Mouse (Mus musculus) lung, adult 18-20 months (tissue): ENCODE measurements at regions not wholly inside any gene's neighbourhood (a gene's known extent, or its start where the extent isn't known, plus 50 kb on each side); places are given as distances from the start of the nearest gene placed in this dataset.

Source experiments
- DNase-seq, 2 experiments: peaks; one replicate each; pipeline ENCODE4 v3.0.0; 2022; ENCODE audit warnings: mixed read lengths in 2 of 2

DNA sequence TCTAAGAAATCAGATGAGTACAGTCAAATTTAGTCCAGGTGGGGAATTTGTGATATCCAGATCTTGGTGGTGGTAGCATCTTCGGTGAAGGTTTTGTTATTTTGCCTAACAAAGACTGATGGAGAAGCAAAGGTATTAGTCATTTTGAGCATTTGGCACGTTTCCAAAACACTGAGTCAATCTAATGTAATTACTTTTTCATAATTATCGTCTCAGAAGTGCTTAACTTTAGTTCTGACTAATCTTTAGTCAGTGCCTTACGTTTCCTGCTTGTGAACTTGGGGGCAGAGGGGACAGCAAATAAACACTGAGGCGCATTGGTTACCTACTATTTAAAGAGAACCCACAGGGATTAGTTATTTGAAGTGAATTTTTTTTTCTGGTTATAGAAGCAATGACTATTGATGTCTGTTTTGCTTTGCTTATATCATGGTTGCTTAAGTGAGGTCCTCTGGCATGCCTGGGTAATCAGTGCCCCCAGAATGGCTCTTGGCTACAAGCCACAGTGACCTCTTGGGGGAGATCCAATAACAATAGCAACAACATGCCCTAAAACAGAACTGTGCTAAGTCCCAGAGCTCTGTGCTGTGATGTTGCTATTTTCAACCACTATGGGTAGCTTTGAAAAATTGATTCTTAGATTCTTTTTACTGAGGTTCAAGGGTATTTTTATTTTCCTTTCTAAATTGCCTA is 275.1 kb downstream of the Gpat3 start:
- DNase-seq, result no peak

DNA sequence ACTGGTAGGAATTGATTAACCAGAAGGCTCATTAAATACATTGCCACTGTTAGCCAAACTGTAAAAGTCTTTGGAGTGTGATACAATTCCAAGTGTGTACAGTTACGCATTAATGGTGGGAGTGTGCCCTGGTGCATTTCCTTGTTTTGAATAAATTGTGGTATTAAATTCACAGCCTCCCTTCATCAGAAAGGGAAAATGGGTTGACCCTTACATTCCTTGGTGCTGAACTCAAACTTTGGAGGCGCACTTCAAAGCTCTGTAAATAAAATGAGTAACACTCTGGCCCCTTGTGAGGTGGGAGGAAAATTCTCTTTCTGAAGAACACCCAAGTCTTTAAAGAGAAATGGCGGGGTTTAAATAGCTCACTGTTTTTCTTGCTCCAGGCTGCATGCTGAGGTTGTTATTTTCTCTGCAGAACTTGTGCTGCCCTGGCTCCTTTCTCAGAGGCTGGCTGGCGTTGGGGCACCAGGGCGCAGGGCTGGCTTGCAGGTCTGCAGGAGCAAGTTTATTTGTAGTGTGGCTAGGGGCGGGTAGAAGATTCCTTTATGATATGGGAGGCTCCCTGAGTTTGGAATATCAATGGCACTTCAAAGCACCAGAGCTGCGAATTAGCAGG is 266.7 kb downstream of the Gpat3 start:
- DNase-seq, result no peak

DNA sequence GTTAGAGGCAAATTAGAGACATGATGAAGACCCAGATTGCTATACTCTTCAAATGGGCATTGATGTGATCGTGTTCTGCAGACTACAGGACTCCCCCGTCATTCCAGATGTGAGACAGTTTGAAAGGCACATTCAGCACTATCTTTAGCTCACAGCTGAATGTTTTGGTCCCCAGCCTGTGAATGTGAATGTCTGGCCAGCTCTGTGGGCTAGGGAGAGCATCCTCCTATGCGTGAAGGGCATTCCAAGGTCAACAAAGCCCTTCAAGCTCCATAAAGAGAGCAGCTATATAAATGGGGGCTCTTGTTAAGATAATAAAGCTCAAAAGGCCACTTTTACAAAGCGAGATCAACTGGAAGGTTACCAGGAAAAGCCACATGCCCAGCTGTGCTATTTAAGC is 266.1 kb downstream of the Gpat3 start:
- no peak for DNase-seq

GRCm38 (mm10) chr5:101100975-101101699 is 255.6 kb downstream of the Gpat3 start:
- DNase-seq, result no peak

DNA sequence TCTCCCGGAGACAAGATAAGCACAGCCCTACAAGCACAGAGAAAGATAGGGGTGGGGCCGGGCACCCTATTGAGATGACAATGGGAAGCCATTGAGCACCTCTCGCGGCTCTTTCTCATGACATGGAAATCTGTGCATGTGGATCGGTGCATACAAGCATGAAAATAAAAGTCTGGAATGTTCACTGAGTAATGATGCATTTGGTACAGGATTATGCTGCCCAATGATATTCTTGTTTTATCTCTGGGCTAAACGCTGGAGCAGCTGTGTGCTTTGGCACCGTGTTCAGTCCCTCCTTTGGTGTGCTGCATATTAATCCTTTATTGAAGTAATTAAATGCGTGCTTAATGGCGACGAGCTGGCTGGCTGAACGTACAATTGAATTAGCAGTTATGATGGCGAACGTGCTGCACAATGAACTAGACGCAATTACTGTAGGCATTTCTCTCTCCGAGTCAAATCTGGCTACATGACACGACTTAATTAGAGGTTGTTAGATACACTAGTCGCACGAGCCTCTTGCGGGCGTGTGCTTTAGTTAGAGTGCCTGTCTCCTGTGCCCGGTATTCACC is 245.6 kb downstream of the Gpat3 start:
- DNase-seq, result no peak

DNA sequence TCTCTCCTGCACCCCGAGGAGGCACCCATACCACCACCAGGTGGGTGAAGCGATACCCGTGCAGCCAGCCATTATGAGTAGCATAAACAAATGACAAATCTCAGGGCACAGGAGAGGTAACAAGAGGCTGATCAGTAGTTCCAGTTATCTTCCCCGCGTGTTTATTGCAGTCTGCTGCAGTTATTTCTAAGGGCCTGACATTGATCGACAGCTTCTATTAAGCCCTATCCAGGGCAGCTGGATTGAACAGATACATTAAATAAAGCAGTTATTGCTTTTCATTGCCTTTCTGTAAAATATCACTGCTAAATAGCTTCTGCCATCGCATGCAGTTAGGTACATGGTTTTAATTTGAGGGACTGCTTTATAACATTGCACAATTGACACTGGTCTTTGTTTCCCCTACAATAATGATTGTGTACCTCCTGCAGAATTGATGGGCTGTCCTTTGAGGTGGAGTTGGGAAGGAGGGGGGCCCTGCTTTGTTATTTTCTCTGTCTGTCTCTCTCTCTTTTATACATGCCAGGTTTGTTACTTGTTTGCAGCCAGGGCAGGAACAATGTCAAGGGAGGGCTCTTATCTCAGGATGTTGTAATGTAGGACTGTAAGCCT is 245.0 kb downstream of the Gpat3 start:
- DNase-seq, result no peak

DNA sequence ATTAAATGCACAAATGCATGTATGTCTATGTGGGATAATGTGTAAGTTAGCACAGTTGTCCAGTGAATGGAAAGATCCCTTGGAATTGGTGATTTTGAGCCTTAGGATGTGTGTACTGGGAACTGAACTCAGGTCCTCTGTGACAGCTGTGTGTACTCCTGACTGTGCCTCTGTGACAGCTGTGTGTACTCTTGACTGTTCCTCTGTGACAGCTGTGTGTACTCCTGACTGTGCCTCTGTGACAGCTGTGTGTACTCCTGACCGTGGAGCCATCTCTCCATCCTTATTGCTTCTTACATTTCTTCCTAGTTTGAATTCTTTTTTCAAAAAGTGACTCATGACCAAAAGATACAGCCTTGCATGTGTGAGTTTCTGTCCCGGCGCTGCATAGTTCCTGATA is 239.7 kb downstream of the Gpat3 start:
- DNase-seq, result no peak

DNA sequence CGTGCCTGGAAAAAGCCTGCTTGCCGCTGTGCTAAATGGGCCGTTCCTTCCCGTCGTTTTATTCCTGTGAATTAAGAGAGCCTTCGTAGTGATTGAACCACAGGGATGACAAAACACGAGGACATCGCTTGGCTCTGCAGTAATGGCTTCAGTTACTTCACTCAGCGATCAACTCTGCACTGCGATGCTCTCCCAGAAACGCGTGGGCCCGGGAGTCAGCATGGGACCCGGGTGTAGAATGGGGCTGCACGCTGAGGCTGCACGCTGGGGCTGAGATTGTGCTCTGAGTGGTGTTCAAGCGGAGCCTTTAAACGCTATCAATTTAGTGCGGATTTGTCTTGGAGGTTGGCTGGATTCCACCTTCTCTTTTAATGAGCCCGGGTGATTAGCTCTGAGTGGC is 237.1 kb downstream of the Gpat3 start:
- no peak for DNase-seq

GRCm38 (mm10) chr5:101064308-101064707 is 218.8 kb downstream of the Gpat3 start:
- no peak for DNase-seq

GRCm38 (mm10) chr5:101063254-101063653 is 217.7 kb downstream of the Gpat3 start:
- DNase-seq, result no peak

DNA sequence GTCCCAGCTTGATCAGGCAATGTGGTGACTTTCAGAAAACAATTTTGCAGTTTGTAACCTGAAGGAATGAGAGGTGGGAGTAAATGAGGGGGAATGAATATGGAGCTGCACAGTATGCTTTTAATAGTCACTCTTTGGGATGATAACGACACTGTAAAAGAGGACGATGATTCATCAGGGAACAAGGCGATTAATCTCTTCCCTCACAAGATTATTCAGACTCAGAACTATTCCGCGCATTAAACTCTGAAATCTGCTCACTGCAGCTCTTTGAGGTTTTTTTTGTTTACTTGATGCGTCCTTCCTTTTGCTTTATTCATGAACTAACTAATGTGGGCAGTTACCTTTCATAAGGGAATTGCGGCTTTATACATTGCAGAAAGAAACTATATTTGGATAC is 206.1 kb downstream of the Gpat3 start:
- DNase-seq, result no peak

- DNase-seq, result no peak
These were observed 195.0 kb downstream of the Gpat3 start for GRCm38 (mm10) chr5:101040488-101040887.

DNA sequence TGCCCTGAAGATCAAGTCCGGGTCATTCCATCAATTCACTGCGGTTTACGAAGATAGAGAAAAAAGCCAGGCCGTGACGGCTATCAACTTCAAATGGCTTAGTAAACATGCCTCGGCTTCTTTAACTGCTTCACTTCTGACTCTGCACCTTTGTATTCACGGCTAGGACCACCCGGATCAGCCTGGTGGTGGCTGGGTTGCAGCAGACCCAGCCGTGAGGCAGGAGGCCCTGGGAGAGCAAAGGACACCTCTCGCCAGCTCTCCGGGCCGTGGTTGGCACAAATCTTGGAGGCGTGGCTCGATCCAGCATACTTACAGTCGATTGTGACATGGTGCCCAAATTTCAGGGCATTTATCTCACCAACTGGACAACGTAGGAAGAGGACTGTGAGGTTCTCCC is 187.5 kb downstream of the Gpat3 start:
- DNase-seq, result no peak

GRCm38 (mm10) chr5:101032147-101032900 is 186.8 kb downstream of the Gpat3 start:
- DNase-seq, result no peak

DNA sequence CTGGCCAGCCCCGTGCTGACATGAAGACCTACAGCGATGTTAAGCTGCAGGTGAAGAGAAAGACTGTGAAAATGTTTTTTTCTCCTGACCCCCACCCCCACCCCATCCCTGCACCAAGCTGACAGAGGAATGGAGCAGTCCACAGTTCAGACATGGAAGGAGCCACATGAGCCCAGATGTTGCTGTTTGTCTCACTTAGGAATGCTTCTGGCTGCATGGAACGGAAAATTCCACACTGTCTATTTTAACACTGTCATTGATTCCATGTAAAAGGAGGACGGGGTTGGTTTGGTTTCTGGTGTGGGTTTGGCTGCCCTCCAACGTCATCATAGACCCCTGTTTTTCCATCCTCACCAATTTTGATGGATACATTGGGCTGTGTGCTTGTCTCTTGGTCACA is 179.3 kb downstream of the Gpat3 start:
- DNase-seq, result no peak

GRCm38 (mm10) chr5:101023784-101024183 is 178.3 kb downstream of the Gpat3 start:
- no peak for DNase-seq

DNA sequence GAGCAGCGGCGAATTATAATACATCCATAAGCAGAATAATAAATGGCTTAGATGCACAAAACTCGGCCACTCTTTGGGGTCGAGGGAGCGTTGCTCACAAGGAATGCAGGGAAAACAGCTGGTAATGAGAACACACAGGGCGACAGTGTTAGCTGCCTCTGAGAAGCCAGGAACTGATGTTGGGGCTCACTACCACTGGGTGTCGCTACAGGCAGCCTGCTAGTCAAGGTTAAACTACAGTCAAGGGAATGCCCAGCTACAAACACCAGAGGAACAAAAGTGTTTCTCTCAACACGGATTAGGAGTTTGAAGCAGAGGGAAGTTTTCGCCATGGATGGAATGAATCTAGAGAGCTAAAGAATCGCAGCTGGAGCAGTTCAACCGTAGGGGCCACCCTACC is 175.3 kb downstream of the Gpat3 start:
- DNase-seq, result peak; percentile 2 to 3

DNA sequence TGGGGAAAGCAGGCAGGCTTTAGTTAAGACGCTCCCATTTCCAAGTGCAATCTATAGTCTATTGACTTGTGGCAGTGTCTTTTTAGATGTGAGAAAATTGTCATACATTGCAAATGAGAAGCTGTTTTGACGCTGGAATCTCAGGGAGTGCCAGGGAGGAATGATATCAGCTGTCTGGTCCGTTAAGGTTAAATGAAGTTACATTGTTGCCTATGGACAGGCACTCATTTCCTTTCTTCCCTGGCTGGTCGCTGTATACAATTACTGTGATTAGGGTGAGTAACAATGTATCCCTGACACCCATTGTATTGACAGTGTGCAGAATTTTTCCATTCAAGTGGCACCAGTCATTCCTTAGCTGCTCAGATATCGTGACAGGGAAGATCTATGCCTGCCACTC is 168.3 kb downstream of the Gpat3 start:
- no peak for DNase-seq

DNA sequence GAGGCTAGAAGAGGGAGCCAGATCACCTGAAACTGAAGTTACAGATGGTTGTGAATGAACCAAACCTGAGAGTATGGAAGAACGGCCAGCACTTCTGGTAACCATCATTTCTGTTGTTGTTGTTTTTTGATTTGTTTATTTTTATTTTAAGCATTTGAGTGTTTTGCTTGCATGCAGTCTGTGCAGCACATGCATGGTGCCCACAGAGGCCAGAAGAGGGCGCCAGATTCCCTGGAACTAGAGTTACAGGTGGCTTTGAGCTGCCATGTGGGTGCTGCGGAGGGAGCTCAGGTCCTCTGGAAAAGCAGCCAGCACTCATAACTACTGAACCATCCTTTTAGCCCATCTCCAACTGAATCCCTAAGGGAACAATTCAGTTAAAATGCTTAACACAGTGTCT is 159.7 kb downstream of the Gpat3 start:
- DNase-seq, result no peak

- DNase-seq, result no peak
These were observed 154.9 kb downstream of the Gpat3 start for GRCm38 (mm10) chr5:101000436-101000835.

DNA sequence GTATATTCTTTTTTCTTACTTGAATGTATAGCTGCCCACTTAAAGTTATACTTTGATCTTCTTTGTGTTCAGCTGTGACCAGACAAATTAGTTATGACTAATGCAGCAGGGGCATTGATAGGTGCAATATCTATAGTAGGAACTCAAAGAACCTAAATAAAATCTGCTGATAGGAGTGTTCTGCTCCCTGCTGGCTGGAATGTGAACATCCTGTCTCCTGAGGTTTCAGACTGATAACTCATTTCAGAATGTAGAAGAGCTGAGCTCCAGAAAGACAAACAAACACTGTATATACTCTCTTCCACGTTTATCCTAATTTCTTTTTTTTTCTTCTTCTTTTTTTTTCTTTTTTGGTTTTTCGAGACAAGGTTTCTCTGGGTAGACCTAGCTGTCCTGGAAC is 146.9 kb downstream of the Gpat3 start:
- no peak for DNase-seq

DNA sequence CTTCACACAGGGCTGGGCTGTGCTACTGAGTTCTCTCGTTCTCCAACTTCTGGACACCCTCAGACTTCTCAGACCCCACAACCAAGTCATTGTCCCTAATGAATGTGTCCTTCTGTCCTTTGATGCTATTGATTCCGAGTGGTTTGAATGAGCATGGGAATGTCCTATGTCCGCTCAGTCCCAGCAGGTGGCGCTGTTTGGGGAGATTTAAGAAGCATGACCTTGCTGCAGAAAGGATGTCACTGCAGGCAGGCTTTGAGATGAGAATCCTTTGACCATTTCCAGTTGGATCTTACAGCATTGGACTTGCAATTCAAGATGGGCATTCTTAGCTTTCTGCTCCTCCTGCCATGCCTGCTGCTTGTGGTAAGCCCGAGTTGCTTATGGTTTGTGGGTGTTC is 146.1 kb downstream of the Gpat3 start:
- DNase-seq, result peak; percentile 4 to 5

DNA sequence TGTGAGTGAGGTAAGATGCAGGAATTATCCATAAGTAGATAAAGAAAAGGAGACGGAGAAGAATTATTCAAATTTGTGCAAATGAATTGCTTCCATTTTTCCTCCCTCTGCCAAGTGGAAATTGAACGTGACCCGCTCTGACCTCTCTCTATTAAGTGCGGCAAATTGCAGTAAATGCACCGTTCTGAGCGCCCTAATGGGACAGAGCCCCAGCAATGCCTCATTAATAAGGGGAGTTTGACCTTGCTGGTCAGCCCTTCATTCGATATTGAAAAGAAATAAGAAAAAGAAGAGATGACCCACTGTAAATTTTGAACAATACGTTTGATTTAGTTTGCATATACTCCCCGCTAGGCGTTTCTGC is 137.0 kb downstream of the Gpat3 start:
- no peak for DNase-seq
